Mouse (Mus musculus): ENCODE results near the gene 1700061G19Rik. TPM values are rescaled to one million over a fixed set of nuclear protein-coding genes. Genes with fewer than 3 reads are reported as not detected.

Gene 1700061G19Rik
- polyA plus RNA-seq, 1 experiment from 2014 or later, result 0.15 TPM

DNA sequence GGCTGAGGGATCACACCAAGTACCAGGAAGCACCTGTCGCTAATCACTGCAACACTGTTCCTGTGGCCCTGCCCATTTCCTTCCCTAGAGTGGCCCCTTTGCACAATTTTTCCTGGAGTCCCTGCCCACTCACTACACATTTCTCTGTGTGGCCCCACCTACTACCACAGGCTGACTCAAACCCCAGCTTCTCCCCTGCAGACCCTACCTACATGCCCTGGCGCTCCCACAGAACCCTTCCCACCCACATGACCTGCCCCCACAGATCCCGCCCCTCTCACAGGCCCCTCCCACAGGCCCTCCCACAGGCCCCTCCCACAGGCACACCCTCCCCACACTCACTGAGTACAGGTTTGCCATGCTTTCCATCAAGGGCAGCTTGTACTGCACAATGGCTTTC, 14.1 kb upstream of the 1700061G19Rik start:
- H3K4me3 ChIP-seq (ENCODE audit: low read length), result no peak overlapping the region
- no peak overlapping the region for H3K27ac ChIP-seq (ENCODE audit: low read depth, low read length)
- H3K4me1 ChIP-seq (ENCODE audit: control insufficient read depth, insufficient read depth, low read length), result no peaks in the 10 kb centered on the region
- H3K27me3 ChIP-seq (ENCODE audit: control insufficient read depth, insufficient read depth, low read length), result no peaks in the 10 kb centered on the region
- no peak overlapping the region for H3K4me2 ChIP-seq (replicated peaks; ENCODE audit: low read depth, low read length)
- H3K9ac ChIP-seq (ENCODE audit: low read depth, low read length), result no peak overlapping the region
- no peaks in the 10 kb centered on the region for H3K36me3 ChIP-seq (ENCODE audit: control insufficient read depth, insufficient read depth, low read length)
- ATAC-seq (ENCODE audit: low FRiP score, low TSS enrichment), result peak; percentile 45; the same call in 1 of the 2 replicates
- WGBS, result 51% methylated on average over 3 of the region's 3 CpGs
- no peaks in the 10 kb centered on the region for H3K9me3 ChIP-seq (ENCODE audit: control insufficient read depth, low read length)

DNA sequence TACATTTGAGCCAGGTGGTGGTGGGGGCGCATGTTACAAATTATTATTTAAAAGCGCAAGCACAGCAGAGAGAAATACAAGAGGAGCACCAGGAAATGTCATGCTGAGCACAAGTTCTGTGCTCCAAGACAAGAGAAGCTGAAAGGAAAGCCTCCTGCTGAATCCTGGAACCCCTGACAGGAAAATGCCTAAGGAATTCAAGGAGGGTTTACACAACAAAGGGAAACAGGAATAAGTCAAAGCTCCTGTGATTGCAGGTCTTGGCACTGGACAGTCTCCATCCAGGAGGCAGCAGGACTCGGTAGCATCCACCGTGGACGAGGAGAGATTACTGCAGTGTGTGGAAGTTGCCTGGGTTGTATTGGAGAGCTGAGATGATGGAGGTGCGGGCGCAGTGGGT, 9.2 kb upstream of the 1700061G19Rik start:
- H3K9ac ChIP-seq (ENCODE audit: low read depth, low read length), result no peak overlapping the region
- 81% methylated on average over 7 of the region's 7 CpGs for WGBS
- H3K4me1 ChIP-seq (ENCODE audit: control insufficient read depth, insufficient read depth, low read length), result no peaks in the 10 kb centered on the region
- H3K4me3 ChIP-seq (ENCODE audit: low read length), result no peak overlapping the region
- H3K27ac ChIP-seq (ENCODE audit: low read depth, low read length), result no peak overlapping the region
- ATAC-seq (ENCODE audit: low FRiP score, low TSS enrichment), result no peak
- peaks cover 3% of the 10 kb centered on the region; the same call in 1 of the 2 replicates for H3K9me3 ChIP-seq (ENCODE audit: control insufficient read depth, low read length)
- H3K4me2 ChIP-seq (replicated peaks; ENCODE audit: low read depth, low read length), result no peak overlapping the region
- no peaks in the 10 kb centered on the region for H3K36me3 ChIP-seq (ENCODE audit: control insufficient read depth, insufficient read depth, low read length)
- H3K27me3 ChIP-seq (ENCODE audit: control insufficient read depth, insufficient read depth, low read length), result no peaks in the 10 kb centered on the region

GRCm38 (mm10) chr17:56869481-56869977, 5.7 kb upstream of the 1700061G19Rik start:
- peaks cover 3% of the 10 kb centered on the region; the same call in 1 of the 2 replicates for H3K9me3 ChIP-seq (ENCODE audit: control insufficient read depth, low read length)
- 73% methylated on average over 9 of the region's 9 CpGs for WGBS
- no peak overlapping the region for H3K4me3 ChIP-seq (ENCODE audit: low read length)
- no peak overlapping the region for H3K9ac ChIP-seq (ENCODE audit: low read depth, low read length)
- H3K27me3 ChIP-seq (ENCODE audit: control insufficient read depth, insufficient read depth, low read length), result no peaks in the 10 kb centered on the region
- H3K36me3 ChIP-seq (ENCODE audit: control insufficient read depth, insufficient read depth, low read length), result no peaks in the 10 kb centered on the region
- no peak overlapping the region for H3K27ac ChIP-seq (ENCODE audit: low read depth, low read length)
- ATAC-seq (ENCODE audit: low FRiP score, low TSS enrichment), result no peak
- H3K4me1 ChIP-seq (ENCODE audit: control insufficient read depth, insufficient read depth, low read length), result no peaks in the 10 kb centered on the region
- no peak overlapping the region for H3K4me2 ChIP-seq (replicated peaks; ENCODE audit: low read depth, low read length)

- H3K4me2 ChIP-seq (replicated peaks; ENCODE audit: low read depth, low read length), result no peak overlapping the region
- H3K4me1 ChIP-seq (ENCODE audit: control insufficient read depth, insufficient read depth, low read length), result no peaks in the 10 kb centered on the region
- H3K27me3 ChIP-seq (ENCODE audit: control insufficient read depth, insufficient read depth, low read length), result no peaks in the 10 kb centered on the region
- ATAC-seq (ENCODE audit: low FRiP score, low TSS enrichment), result no peak
- WGBS, result 69% methylated on average over 15 of the region's 15 CpGs
- H3K4me3 ChIP-seq (ENCODE audit: low read length), result no peak overlapping the region
- peaks cover 3% of the 10 kb centered on the region; the same call in 1 of the 2 replicates for H3K9me3 ChIP-seq (ENCODE audit: control insufficient read depth, low read length)
- no peak overlapping the region for H3K27ac ChIP-seq (ENCODE audit: low read depth, low read length)
- no peak overlapping the region for H3K9ac ChIP-seq (ENCODE audit: low read depth, low read length)
- H3K36me3 ChIP-seq (ENCODE audit: control insufficient read depth, insufficient read depth, low read length), result no peaks in the 10 kb centered on the region
Measured at GRCm38 (mm10) chr17:56870287-56870953, 4.9 kb upstream of the 1700061G19Rik start.

DNA sequence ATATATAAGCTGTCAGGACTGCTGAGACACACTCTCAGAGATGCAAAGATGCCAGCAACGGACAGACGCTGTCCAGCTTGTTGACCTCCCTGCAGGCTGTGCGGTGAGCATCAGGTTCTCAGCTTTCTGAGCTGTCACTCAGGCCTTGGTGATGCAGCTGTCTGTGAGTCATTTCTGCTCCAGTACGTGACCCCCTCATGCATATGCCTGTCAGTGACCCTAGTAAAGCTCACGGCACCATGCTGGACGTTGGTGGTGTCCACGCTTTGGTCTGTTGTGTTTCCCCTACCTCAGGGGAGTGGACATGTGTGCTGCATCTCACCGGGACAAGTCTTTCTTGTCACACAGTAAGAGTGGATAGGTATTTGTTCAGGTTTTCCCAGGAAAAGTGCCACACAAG, 3.5 kb upstream of the 1700061G19Rik start:
- Histone ChIP-seq H3K4me1 (ENCODE audit: control insufficient read depth, insufficient read depth, low read length) (no peaks in the 10 kb centered on the region), H3K4me3 (ENCODE audit: low read length) (no peak overlapping the region), H3K9ac (ENCODE audit: low read depth, low read length) (no peak overlapping the region), H3K9me3 (ENCODE audit: control insufficient read depth, low read length) (peaks cover 3% of the 10 kb centered on the region; the same call in 1 of the 2 replicates), H3K4me2 (replicated peaks; ENCODE audit: low read depth, low read length) (no peak overlapping the region), H3K27ac (ENCODE audit: low read depth, low read length) (no peak overlapping the region), H3K27me3 (ENCODE audit: control insufficient read depth, insufficient read depth, low read length) (no peaks in the 10 kb centered on the region), H3K36me3 (ENCODE audit: control insufficient read depth, insufficient read depth, low read length) (no peaks in the 10 kb centered on the region)
- WGBS, result 55% methylated on average over 8 of the region's 8 CpGs
- ATAC-seq (ENCODE audit: low FRiP score, low TSS enrichment), result 0 out of 2 replicates have a peak, but pooled peaks have one; percentile 45

- H3K27ac ChIP-seq (ENCODE audit: low read depth, low read length), result no peak overlapping the region
- no peaks in the 10 kb centered on the region for H3K4me1 ChIP-seq (ENCODE audit: control insufficient read depth, insufficient read depth, low read length)
- ATAC-seq (ENCODE audit: low FRiP score, low TSS enrichment), result no peak
- no peaks in the 10 kb centered on the region; the same call in 1 of the 2 replicates for H3K9me3 ChIP-seq (ENCODE audit: control insufficient read depth, low read length)
- WGBS, result 82% methylated on average over 7 of the region's 7 CpGs
- H3K4me2 ChIP-seq (replicated peaks; ENCODE audit: low read depth, low read length), result no peak overlapping the region
- no peaks in the 10 kb centered on the region for H3K27me3 ChIP-seq (ENCODE audit: control insufficient read depth, insufficient read depth, low read length)
- H3K4me3 ChIP-seq (ENCODE audit: low read length), result no peak overlapping the region
- H3K9ac ChIP-seq (ENCODE audit: low read depth, low read length), result no peak overlapping the region
- H3K36me3 ChIP-seq (ENCODE audit: control insufficient read depth, insufficient read depth, low read length), result no peaks in the 10 kb centered on the region
Measured at GRCm38 (mm10) chr17:56872512-56872911, 2.8 kb upstream of the 1700061G19Rik start.

- no peak within 1 kb of the TSS for H3K27ac ChIP-seq (ENCODE audit: low read depth, low read length)
- 87% methylated on average over 2 of the region's 2 CpGs for WGBS
- no peak within 1 kb of the TSS for H3K9ac ChIP-seq (ENCODE audit: low read depth, low read length)
- H3K4me2 ChIP-seq (replicated peaks; ENCODE audit: low read depth, low read length), result no peak within 1 kb of the TSS
- H3K4me1 ChIP-seq (ENCODE audit: control insufficient read depth, insufficient read depth, low read length), result no peaks in the 10 kb centered on the region
- H3K9me3 ChIP-seq (ENCODE audit: control insufficient read depth, low read length), result no peaks in the 10 kb centered on the region
- no peaks in the 10 kb centered on the region for H3K27me3 ChIP-seq (ENCODE audit: control insufficient read depth, insufficient read depth, low read length)
- no peak for ATAC-seq (ENCODE audit: low FRiP score, low TSS enrichment)
- H3K36me3 ChIP-seq (ENCODE audit: control insufficient read depth, insufficient read depth, low read length), result no peaks in the 10 kb centered on the region
- no peak within 1 kb of the TSS for H3K4me3 ChIP-seq (ENCODE audit: low read length)
Measured at GRCm38 (mm10) chr17:56874237-56874636, 1.0 kb upstream of the 1700061G19Rik start, which contains the start of gene Acsbg2. Acsbg2 (minus strand) TSS chr17:56874447.

GRCm38 (mm10) chr17:56876465-56876864, 1.2 kb downstream of the 1700061G19Rik start:
- Histone ChIP-seq H3K27me3 (ENCODE audit: control insufficient read depth, insufficient read depth, low read length) (no peaks in the 10 kb centered on the region), H3K27ac (ENCODE audit: low read depth, low read length) (no peak overlapping the region), H3K36me3 (ENCODE audit: control insufficient read depth, insufficient read depth, low read length) (no peaks in the 10 kb centered on the region), H3K4me2 (replicated peaks; ENCODE audit: low read depth, low read length) (no peak overlapping the region), H3K4me1 (ENCODE audit: control insufficient read depth, insufficient read depth, low read length) (no peaks in the 10 kb centered on the region), H3K9me3 (ENCODE audit: control insufficient read depth, low read length) (no peaks in the 10 kb centered on the region), H3K9ac (ENCODE audit: low read depth, low read length) (no peak overlapping the region), H3K4me3 (ENCODE audit: low read length) (no peak overlapping the region)
- 83% methylated on average over 3 of the region's 3 CpGs for WGBS
- ATAC-seq (ENCODE audit: low FRiP score, low TSS enrichment), result no peak

DNA sequence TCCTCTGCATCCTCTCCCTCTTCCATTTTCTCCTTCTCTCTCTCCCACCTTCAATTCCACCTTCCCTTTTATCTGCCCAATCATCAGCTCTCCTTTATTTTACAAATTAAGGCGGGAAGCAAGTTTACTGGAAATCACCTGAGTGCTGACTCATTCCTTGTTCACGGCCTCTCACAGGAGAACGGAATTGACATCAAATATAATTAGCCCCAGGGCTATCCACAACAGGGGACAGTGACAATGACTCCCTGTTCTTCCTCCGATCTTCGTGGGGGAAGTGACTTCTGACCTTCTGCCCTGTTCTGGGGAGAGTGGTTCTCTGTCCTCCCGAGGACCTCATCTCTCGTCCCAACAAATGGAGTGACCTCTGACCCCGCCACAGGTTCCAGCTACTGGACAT, 1.7 kb downstream of the 1700061G19Rik start:
- no peaks in the 10 kb centered on the region for H3K4me1 ChIP-seq (ENCODE audit: control insufficient read depth, insufficient read depth, low read length)
- ATAC-seq (ENCODE audit: low FRiP score, low TSS enrichment), result no peak

More for the DNA sequence above, 1.7 kb downstream of the 1700061G19Rik start:
- no peak overlapping the region for H3K9ac ChIP-seq (ENCODE audit: low read depth, low read length)
- no peak overlapping the region for H3K4me2 ChIP-seq (replicated peaks; ENCODE audit: low read depth, low read length)
- WGBS, result 54% methylated on average over 8 of the region's 8 CpGs
- no peaks in the 10 kb centered on the region for H3K9me3 ChIP-seq (ENCODE audit: control insufficient read depth, low read length)
- no peaks in the 10 kb centered on the region for H3K27me3 ChIP-seq (ENCODE audit: control insufficient read depth, insufficient read depth, low read length)
- H3K36me3 ChIP-seq (ENCODE audit: control insufficient read depth, insufficient read depth, low read length), result no peaks in the 10 kb centered on the region
- no peak overlapping the region for H3K4me3 ChIP-seq (ENCODE audit: low read length)
- no peak overlapping the region for H3K27ac ChIP-seq (ENCODE audit: low read depth, low read length)

Measured in kidney, embryonic 14.5 days (tissue).